Mouse (Mus musculus) erythroblast, adult 5-6 weeks (primary cell): ENCODE measurements around the gene Syt12. TPM values are rescaled to one million over a fixed set of nuclear protein-coding genes. Genes with fewer than 3 reads are reported as not detected.
"Not testable (repeated sequence)": the region's sequence is repeated elsewhere in the genome, so short reads cannot be mapped to it uniquely, and the experiment has no call there.

Source experiments
- ATAC-seq: replicated peaks from 2 replicates; pipeline ENCODE4 v1.8.0; 2016; ENCODE audit warnings: moderate number of reproducible peaks, mild to moderate bottlenecking, moderate TSS enrichment, inconsistent platforms; ENCODE audit not compliant: poor library complexity, low FRiP score, severe bottlenecking
- total RNA-seq, 2 experiments: library from RNA; stranded (forward) in 1 of 2; stranded (reverse) in 1 of 2; fragments of 150-400 nt in 1 of 2; fragments of 200-764, 138-1000 nt in 1 of 2; gene quantifications; 2 replicates each; pipeline versions ENCODE4 v1.2.3 to v1.2.4; 2015 to 2017; ENCODE audit warnings: low replicate concordance in 2 of 2

Gene Syt12
- total RNA-seq, 2 experiments from 2014 or later, result not detected

GRCm38 (mm10) chr19:4492526-4493296, 15.5 kb upstream of the Syt12 start:
- no peak for ATAC-seq

DNA sequence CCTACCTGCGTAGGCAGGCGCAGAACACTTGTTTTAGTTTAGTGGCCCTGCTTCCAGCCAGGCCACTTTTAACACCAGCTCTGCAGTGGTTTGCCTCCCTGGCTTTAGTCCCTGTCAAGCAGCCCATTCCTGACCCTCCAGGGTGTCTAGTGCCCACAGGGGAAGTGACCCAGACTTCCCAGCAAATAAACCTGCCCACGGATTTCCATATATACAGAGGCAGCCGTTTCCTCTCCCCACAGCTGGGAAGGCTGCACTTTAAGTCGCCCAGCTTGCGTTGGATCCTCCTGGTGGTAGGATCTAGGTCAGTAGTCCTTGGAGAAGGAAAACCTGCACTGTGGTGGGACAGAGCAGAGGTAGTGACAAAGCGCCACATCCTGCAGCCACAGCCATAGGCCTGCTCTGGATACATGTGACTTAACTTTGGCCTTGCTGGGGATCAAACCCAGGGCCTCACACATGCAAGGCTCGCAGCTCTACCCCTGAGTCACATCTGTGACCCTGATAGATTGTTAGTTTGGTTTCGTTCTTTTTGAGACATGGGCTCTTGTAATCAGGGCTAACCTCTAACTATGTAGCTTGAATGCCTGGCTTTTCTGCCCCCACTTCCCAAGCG, 13.9 kb upstream of the Syt12 start:
- ATAC-seq, result no peak

DNA sequence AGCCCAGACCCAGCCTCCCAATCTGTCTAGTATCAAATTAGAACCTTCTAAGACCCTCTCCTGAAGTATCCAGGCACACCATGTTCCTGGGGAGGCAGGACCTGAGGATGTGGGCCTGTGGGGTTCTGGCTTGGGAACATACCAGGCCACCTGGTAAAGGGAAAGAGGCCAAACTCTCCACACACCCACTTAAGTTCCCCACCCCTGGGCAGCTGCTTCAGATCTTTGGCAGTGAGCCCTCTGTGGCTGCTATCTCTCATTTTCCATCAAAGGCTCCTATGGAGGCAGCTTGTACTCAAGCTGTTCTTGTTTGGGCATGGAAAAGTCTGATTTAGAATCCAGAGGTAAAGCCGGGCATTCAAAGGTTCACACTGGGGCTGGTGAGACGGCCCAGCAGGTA, 10.6 kb upstream of the Syt12 start:
- ATAC-seq, result no peak

DNA sequence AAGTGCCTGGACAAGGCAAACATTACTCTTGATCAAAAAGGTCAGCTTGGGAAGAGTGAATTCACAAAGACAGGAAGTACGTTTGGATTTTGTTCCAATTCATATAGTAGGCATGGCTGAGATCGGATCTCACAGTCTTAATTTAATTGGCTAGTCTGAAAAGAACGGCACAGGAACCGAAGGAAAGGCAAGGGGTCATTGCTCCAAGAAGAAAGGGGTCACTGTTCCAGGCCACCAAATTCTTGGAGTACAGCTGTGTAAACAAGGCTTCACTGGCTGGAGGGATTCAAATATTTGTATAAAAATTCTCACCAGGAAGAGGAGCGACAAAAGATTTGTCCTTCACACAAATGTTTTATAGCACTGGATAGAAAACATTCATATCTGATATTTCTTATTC, 7.8 kb upstream of the Syt12 start:
- no peak for ATAC-seq

- no peak for ATAC-seq
Observed at GRCm38 (mm10) chr19:4482111-4482859, 5.0 kb upstream of the Syt12 start.

DNA sequence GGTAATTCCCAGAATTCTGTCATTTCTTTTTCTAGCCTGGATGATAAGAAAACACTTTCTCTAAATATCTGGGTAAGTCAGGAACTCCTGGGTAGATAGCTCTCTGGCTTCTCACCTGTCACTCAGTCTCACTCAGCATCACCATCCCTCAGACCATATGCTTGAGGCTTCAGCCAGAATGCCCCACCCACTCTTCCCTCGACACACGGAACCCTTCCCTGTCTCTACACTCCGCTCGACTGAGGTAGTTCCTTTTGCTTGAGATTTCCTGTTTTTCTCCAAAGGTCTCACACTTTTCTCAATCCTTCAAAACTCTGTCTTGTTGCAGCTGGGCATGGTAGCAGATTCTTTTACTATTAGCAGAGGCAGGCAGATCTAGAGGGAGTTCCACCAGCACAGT, 4.1 kb upstream of the Syt12 start:
- no peak for ATAC-seq

GRCm38 (mm10) chr19:4480041-4480440, 2.8 kb upstream of the Syt12 start:
- no peak for ATAC-seq

- ATAC-seq, result 0 out of 2 replicates have a peak, but pooled peaks have one; percentile 17
Observed at GRCm38 (mm10) chr19:4478190-4478516, 906 bp upstream of the Syt12 start.

DNA sequence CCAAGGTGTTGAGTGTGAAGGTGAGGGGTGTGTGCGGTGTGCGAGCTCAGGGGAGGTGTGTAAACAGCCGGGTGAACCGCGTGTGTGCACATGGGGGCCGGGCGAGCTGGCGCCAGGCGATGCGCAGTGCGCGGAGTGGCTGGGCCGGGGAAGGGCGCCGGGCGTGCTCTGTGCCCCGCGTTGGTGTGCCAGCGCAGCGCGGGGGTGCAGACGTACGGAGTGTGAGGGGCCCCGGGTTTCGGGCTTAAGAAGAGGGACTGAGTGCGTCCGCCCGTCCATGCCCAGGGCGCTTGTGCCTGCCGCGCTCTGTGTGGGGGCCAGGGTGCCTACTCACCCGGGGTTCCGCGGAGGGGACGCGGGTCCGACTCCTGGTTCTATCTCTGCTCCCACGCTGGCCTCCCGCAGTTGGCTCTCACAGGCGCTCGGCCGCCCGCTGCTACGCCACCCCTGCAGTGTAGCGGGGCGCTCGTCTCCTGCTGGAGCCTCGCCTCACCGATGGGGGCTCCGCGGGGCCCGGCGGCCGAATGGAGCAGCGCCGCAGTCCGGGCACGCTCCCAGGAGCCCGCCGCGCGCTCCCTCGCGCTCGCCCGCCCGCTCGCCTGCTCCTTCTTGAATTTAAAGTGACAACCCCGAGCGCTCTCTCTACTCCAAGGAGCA, 518 bp downstream of the Syt12 start:
- ATAC-seq, result no peak

- no peak for ATAC-seq
Observed at GRCm38 (mm10) chr19:4475224-4475925, 1.9 kb downstream of the Syt12 start.

DNA sequence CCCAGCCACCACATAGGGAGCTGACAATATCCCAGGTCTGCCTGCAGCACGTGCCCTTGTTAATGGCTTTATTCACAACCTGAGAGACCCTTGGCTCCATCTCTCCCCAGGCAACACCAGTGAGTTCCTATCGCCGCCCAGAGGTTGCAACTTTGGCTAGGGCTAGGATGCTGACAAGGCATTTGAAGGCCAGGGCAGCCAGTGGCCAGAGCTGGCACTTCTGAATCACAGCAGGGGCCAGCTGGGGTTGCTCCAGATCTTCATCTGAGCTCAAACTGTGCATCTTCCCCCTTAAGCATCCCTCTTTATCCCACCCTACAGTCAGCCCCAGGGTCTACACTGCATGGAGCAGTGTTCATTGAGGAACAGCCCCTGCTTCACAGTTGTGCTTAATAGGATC, 2.5 kb downstream of the Syt12 start:
- ATAC-seq, result no peak

- ATAC-seq, result no peak
Observed at GRCm38 (mm10) chr19:4473549-4473948, 3.7 kb downstream of the Syt12 start.

- no peak for ATAC-seq
Observed at GRCm38 (mm10) chr19:4468363-4468762, 8.9 kb downstream of the Syt12 start.

GRCm38 (mm10) chr19:4464666-4465065, 12.6 kb downstream of the Syt12 start:
- no peak for ATAC-seq

DNA sequence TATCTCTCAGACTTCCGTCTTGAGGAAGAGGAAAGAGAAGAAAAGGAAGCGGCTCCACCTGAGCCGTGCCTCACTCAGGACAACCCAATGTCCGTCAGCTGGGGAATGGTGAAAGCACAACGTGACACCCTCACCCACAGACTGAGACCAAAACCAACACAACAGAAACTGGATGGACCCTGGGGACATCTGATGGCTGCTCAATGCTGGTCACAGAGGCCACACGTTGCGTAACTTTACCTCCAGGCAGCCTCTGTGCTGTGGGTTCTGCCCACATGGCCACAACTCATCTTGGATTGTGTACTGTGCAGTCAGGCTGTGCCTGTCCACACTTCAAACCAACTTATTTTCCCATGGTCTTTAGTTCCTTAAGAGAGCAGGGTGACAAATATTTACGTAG, 15.3 kb downstream of the Syt12 start:
- ATAC-seq, result 0 out of 2 replicates have a peak, but pooled peaks have one; percentile 25

DNA sequence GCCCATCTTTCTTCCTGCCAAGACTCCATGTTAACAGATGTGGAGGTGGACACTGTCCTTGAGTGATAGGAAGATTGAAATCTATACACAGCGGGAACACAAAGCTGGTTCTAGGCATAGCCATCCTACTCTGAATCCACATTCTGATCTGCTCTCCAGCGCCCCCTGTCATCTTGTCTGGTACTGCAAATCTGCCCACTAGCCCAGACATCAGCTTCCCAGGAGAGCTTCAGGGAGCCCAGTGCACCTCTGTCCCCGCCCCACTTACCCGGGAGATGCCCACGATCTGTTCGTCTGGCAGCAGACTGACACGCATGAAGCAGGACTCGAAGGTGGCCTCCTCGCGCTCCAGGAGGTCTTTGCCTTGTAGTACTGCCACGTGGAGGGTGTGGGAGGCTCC, 21.0 kb downstream of the Syt12 start:
- peak; percentile 68 for ATAC-seq

- ATAC-seq, result no peak
Observed at GRCm38 (mm10) chr19:4455071-4455800, 22.0 kb downstream of the Syt12 start.

DNA sequence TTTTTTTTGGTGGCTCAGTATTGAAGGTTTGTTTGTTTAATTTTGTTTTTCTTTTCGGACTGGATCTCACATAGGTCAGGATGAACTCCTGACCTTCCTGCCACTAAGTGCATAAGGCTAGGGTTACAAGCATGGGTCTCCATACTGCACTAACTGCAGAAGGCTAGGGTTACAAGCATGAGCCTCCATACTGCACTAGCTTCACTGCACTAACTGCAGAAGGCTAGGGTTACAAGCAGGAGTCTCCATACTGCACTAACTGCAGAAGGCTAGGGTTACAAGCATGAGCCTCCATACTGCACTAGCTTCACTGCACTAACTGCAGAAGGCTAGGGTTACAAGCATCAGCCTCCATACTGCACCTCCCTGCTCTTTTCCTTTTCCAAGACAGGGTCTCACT, 23.2 kb downstream of the Syt12 start:
- not testable (repeated sequence) for ATAC-seq

GRCm38 (mm10) chr19:4452525-4452924, 24.7 kb downstream of the Syt12 start:
- ATAC-seq, result no peak
